Mouse (Mus musculus): ENCODE results near the gene Cby3. TPM values are rescaled to one million over a fixed set of nuclear protein-coding genes. Genes with fewer than 3 reads are reported as not detected.
A peak's percentile ranks its signal among the peaks of the same experiment; 100 is the strongest.

Gene Cby3
- polyA plus RNA-seq, 2 experiments from 2014 or later: not detected

DNA sequence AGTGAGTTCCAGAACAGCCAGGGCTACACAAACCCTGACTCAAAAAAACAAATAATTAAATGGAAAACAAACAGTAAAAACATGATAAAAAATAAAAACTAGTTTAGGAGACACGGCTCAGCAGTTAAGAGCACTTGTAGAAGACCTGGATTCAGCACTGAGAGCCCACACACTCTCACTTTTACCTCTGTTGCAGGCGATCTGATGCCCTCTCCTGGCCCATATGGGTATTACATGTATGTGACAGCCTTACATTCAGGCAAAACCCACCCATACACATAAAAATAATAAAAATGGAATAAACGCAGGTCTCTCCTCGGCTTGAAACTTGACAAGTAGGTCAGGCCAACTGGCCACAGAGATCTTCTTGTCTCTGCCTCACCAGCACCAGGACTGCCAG is 10.3 kb downstream of the Cby3 start:
- ATAC-seq: peak; percentile 57

DNA sequence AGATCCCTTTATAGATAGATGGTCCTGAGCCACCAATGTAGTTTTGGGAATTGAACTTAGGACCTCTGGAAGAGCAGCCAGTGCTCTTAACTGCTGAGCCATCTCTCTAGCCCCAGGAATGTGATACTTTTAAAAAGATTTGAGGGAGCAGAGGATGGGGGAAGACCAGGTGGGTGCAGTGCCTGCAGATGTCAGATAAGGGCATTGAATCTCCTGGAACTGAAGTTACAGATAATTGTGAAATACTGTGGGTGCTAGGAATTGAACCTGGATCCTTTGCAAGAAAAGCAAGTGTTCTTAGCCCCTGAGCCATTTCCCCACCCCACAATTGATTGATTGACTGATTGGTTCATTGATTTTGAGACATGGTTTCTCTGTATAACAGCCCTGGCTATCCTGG is 11.1 kb downstream of the Cby3 start:
- ATAC-seq: no peak

DNA sequence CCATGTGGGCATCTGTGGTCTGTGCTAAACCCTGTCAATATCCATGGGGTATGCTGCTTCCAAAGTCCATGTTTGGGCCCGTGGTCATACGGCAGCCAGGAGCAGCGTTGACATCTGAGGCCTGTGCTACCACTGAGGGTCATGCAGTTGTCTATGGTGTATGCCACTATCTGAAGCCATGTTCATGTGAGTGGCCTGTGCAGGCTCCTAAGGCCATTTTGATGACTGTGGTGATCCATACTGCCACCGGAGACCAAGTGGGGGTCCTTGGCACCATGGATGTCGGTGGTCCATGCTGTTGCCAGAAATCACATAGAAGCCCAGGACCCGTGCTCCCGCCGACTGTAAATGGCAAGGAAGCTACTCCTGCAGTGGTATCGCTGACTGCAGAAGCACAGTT is 13.3 kb downstream of the Cby3 start:
- ATAC-seq: no peak

DNA sequence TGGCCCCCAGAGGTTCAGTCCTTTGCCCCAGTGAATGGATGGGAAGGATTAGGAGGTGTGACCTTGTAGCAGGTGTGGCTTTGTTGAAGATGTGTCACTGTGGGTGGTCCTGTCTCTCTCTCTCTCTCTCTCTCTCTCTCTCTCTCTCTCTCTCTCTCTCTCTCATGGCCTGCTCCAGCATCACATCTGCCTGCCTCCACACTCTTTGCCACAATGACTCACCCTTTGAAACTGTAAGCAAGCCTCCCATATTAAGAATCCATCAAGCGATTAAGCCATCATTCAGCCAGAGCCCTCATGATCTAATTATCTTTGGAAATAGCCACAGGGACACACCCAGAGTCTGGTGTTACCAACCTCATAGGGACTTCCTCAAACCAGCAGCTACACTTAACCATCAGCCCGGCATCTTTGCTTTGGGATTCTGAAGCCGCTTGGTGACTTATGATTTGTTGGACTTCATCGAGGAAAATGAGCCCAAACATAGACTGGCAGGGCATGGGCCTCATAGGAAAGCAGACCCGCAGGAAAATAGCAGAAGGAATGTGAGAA is 15.2 kb downstream of the Cby3 start:
- ATAC-seq: no peak

DNA sequence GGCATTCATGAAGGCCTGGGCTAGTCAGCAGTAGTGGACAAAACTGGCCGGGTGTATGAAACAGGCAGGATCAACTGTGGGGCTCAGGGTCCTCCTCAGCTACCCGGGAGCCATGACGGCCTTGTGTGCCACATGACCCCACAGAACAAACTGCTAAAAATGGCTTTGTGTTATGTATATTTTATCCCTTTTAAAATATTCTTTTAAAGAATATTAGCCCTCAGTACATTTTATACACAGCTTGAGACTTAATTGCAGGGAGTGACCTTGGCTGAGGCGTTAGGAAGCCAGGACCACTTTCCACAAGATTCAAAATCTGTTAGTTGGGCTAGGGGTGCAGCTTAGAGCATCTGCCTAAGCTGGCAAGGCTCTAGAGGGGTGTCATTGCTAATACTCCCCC is 16.7 kb downstream of the Cby3 start:
- no peak for ATAC-seq

DNA sequence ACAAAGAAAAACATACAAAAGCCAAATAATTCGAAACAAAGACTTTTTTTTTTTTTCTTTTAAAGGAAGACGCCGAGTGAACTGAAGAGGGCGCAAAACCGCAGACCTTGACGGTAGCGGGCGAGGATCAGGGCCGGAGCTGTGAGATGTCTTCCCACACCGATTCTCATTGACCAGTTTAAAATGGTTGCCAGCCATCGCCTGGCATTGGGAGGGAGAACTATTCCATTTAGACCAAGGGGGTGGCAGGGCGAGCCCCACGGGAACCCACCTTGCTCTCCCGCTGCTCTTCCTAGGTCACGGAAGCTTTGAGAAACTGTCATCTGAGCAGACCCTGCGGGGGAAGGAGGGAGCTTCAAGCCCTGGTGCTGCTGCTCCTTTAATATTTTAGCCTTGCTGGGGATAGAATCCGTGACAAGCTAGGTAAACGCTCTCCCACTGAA is 17.2 kb downstream of the Cby3 start:
- peak; percentile 63 for ATAC-seq

DNA sequence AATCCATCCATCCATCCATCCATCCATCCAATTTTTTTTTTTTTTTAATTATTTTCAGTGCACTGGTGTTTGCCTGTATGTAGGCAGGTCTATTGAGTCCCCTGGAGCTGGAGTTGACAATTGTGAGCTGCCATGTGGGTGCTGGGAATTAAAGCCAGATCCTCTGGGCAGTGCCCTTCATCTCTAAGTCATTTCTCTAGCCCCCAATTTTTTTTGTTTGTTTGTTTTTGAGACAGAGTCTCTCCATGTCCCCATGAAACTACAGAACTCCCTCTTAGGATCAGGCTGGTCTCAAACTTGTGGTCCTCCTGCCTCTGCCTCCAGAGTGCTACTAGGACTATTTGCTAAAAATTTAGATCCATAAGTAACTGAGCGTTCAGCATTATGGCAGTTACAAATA is 17.6 kb downstream of the Cby3 start:
- no peak for ATAC-seq

DNA sequence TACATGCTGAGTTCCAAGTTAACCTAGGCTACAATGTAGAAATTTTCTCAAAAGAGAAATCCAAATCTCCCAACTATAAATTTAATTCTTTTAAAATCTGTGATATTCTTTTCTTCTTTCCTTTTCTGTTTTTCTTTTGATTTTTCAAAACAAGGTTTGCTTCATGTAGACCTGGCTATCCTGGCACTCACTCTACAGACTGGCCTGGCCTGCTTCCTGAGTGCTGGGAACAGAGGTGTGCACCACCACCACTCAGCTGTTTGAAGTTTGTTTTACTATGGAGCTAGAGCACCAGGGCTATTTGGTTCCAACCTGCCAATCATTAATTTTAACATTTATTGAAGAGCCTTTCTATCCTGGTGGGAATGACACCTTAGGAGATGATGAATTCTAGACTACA is 18.8 kb downstream of the Cby3 start:
- ATAC-seq: no peak

DNA sequence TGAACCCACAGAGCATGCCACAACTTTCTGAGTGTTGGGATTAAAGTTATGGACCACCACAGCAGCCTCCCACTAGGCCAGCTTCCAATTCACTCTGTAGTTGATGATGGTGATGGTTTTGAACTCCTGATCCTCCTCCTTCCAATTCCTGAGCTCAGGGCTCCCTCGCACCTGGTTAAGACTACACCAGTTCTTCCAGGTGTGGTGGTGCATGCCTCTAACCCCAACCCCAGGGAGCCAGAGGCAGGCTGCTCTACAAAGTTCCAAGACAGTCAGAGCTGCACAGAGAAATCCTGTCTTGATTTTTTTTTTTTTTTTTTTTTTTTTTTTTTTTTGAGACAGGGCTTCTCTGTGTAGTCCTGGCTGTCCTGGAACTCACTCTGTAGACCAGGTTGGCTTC is 19.4 kb downstream of the Cby3 start:
- ATAC-seq: no peak

DNA sequence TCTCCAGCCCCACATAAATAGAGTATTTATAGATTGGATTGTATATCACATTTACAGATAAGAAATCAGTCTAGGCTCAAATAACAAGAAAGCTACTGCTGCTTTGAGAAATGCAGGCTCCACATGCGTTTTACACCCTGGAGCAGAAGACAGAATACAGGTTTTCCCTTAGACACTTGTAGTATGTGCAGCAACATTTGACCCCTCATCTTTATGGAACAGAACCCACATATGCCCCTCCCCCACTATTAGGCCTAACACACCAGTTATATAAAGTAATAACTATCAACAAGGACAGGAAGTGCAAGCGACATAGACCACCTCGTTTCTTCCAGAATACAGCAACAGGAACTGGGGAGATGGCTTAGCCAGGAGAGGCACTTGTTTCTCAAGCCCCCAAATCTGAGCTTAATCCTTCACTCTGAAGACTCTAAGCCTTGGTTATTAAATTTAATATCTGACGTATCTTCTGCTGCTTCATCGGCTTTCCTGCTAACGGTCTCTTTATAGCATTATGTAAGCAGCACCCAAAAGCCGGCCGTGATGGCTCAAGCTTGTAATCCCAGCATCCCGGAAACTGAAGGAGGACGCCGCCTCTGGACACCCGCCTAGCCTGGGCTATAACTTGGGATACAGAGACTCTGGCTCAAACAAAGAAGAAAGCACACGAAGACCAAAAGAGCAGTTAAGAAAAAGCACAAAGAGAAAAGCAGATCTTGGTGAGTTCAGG is 20.2 kb downstream of the Cby3 start:
- no peak for ATAC-seq

DNA sequence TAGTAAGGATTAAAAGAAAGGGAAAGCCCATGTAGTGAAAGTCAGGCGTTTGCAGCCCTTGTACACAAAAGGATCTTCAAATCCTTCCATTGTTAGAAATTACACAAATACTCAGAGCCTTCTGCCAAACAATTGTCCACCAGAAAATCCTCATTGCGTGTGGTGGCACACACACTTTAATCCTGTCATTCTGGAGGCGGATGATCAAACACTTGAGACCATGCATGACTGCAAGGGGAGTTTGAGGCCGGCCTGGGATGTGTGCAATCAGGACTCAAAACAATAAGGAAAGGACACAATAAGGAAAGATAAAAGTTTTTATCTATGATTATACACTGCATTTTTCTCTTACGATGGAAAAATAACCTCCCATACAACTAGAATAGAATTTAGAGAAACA is 21.2 kb downstream of the Cby3 start:
- no peak for ATAC-seq

DNA sequence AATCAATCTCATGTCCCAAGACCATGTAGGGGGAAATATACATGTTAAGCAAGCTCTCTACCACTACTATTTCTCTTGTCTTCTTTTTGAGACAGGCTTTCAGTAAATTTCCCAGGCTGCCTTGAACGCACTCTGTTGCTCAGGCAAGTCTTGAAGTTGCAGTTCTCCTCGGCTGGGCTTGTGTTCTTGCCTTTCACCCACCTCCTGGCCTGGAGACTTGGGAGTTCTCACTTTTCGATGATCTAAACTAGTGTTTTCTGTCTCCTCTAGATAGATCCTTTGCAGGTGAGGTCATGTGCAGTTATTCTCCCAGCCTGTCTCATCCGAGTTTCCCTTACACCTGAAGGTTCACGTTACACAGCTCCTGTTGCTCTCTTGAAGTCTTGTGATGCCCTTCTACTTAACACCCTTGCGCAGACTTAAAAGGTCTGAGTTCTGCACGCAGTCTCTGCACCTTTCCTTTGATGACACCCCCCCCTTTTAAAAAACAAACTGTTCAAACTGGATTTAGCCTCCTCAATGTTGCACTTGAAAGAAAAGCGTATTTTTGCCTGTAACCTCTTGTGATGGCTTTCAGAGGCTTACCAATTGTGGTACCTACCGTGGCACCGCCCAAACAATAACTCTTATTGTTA is 22.0 kb downstream of the Cby3 start:
- no peak for ATAC-seq

DNA sequence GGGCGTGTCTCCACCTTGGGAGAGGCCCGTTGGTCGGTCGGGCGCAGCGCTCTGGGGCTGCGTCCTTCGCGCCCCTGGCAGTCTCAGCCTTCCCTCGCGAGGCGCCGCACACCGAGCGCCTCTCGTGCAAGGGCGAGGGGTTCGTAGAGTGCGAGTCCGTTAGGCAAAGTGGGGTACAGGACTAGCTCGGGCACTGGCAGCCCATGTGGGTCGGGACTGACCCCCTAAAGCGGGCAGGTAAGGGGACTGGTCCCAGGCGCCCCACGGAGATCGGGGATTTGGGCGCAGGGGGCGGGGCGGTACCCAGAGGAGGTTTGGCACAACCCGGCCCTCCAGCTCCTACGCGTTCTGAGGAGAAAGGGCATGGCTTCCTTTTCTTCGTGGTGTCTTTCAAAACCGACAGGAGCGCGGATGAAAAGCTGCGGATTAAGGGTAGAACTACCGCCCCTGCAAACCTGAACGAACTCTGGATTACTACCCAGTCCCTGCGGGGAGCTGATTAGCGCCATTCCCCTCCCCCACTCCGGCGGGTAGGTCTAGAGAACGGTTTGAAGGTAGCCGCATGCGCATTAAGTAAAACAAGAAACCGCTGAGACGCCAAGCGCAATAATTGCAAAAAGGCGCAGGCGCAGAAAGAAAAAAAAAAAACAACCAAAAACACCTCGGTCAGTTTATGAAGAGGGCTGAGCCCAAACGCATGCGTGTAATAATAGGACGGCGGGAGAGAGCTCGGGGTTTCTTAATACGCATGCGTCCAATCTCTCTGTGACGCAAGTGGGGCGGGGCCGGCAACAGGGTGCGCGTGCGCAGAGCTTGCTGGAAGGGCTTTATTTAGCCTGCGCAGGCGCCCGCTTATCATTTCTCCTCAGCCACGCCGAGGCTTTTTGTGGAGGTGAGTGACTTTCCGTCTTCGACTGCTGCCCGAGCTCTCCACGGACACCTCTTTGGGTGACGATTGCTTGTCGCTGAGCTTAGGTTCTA is 22.9 kb downstream of the Cby3 start, which contains the start of gene Hnrnph1:
Hnrnph1 (plus strand) TSS at position 80 of the 981 bp plus-strand sequence.
- ATAC-seq: peak; percentile 70

DNA sequence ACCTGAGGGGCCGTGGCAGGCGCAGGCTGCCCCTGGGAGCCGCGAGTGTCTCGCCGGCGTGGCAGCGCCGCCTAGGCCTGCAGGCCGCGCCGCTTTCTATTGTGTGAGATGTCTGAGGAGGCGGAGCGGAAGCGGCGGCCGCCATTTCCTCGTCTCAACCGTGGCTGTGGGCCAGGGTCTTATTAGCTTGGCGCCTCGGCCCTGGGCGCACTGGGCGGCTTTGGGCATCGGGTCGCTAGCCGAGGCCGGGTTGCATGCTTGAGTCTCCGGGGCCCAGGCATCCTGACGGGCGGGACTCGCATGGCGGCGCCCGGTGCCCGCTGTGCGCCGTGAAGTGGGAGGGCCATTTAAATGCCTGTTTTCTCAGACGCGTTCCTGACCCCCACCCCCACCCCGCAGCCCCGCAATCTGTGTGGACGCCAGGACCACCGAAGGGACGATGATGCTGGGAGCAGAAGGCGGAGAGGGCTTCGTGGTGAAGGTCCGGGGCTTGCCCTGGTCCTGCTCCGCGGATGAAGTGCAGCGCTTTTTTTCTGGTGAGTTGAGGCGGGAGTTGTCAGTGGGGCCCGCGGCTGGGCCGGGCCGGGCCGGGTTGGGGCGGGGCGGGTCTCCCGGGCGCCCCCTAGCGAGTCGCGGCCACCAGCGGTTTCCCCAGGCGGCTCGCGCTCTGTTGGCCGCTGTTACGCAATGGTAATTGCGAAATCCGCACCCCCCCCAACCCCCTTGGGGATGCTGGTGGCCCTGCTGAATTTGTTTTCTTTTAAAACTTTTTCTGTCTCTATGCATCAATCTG is 23.8 kb downstream of the Cby3 start:
- ATAC-seq: peak; percentile 38

DNA sequence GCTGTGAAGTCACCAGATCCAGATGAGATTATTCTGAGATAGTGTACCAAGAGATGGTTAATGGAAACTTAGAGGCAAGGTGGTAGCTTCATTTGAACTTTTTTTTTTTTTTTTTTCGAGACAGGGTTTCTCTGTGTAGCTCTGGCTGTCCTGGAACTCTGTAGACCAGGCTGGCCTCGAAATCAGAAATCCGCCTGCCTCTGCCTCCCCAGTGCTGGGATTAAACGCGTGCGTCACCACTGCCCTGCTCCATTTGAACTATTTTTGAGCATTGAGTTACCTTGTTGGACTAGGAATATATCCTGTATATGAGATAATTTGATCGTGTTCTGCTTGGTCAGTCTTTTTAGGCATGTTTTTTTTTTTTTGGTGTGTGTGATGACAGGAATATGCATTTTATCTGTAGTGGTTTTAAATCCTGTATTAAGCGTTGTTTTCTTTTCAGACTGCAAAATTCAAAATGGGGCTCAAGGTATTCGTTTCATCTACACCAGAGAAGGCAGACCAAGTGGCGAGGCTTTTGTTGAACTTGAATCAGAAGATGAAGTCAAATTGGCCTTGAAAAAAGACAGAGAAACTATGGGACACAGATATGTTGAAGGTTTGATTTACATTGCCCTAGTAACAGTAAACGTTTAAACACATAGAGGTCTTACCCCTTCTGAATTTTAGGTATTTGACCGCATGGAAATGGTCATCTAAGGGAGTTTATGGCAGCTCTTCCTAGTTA is 24.9 kb downstream of the Cby3 start:
- ATAC-seq: no peak

DNA sequence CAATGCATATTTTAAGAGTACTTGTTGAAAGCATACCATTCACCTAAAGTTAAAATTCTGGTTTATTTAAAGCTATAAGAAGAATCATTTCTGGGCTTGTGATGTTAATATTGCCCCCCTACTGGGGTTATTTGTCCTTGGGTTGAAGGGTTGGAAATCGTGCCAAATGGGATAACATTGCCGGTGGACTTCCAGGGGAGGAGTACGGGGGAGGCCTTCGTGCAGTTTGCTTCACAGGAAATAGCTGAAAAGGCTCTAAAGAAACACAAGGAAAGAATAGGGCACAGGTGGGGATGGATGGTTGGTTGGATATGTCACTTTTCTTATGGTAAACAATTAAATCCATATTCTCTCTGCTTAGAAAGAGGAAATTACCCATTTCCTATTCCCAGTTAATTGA is 27.0 kb downstream of the Cby3 start:
- ATAC-seq: no peak

DNA sequence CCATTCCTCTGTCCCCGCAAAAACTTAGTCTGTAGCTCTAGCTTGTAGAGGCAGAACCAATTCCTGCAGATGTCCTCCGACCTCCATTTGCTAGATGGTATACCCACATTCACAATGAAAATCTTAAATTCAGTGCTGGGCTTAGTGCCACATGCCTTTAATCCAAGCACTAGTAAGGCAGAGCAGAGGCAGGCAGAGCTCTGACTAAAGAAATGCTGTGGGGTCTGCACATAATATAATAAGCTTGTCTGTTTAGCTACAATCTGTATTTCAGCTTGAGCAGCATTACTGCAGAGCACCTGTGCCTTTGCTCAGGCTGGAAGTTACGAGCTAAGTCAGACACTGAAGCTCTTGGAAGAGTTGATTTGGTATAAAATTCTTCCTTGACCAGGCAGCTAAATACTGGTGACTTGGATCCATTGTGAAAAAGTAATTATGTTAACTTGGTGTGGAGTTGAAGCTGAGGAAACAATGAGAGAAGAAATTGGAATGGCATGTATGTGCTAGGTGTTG is 33.0 kb downstream of the Cby3 start:
- no peak for ATAC-seq

DNA sequence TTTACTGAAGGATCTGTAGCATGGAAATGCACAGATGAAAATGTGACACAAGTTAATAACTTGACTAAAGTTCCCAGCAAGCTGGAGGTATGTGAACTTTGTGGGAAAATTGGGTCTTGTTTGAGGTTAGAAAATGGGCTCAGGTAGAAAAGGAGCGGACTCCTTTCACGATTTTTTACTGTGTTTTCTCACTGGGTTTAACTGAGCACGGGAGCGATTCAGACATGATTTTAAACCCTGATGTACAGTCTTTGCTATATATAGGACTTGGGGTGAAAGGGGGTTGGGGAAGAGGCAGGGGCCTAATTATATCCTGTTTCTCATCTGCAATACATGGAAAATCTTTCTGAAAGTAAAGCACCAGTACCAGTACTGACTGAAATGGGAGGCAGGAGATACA is 33.4 kb downstream of the Cby3 start:
- ATAC-seq: no peak

DNA sequence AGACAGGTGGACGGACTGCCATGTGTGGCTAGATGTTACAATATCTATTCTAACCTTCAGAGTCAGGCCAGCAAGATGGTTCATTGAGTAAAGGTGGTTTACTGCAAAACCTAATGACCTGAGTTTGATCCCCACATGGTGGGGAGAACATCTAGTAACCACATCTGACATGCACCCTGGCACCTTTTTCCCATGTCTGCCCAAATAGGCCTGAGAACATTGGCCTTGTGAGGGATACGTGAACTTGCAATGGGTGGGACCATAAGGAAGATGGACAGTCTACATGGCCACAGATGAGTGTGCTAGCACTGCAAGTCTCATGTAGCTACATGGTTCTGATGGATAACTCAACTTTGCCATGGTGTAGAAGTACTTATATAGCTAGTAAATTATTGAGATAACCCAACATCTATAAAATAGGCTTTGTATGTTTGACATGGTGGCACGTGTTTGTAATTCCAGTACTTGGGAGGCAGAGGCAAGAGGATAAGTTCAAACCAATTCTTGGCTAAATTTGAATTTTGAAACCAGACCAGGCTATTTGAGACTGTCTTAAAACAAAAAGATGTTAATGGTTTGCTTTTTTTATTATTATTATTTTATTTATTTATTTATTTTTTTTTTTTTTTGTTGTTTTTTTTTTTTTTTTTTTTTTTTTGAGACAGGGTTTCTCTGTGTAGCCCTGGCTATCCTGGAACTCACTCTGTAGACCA is 34.1 kb downstream of the Cby3 start:
- no peak for ATAC-seq

DNA sequence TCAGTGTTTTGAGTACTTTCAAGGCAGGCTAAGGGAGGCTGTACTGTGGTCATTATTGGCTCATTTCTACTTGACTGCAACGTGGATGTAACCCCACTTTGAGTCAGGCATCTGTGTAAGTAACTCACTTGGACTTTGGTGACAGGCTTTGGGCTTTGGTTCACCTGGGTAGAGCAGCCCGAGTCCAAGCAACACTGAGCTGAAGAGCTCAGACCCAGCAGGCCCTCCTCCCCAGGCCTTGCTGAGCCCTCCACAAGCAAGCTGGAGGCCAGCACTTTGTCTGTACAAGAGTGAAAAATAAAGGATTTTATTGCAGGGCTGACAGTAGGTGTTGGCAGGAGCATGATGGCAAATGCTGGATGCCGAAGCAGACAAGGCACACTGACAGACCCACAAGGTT is 34.7 kb downstream of the Cby3 start:
- no peak for ATAC-seq

DNA sequence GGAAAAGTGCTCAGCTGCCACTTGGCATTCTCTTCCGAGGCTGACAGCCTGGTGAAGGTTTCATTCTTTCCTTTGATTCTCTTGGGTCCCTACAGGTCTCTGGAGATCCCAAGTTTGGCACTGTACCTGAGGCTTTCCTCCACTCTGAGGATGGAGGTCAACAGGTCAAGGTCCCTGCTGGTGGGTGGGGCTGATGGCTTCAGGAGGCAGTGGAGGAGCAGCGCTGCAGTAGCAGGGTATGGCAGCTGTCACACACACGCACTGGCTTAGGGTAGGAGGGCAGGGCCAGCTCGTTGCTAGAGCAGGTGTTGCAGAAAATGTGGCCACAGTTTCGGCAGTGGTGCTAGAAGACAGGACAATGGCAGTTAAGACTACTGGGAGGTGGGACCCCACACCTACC is 35.4 kb downstream of the Cby3 start:
- ATAC-seq: no peak
